Mouse (Mus musculus): ENCODE measurements at regions not wholly inside any gene's neighbourhood (a gene's known extent, or its start where the extent isn't known, plus 50 kb on each side); places are given as distances from the start of the nearest gene placed in this dataset.

DNA sequence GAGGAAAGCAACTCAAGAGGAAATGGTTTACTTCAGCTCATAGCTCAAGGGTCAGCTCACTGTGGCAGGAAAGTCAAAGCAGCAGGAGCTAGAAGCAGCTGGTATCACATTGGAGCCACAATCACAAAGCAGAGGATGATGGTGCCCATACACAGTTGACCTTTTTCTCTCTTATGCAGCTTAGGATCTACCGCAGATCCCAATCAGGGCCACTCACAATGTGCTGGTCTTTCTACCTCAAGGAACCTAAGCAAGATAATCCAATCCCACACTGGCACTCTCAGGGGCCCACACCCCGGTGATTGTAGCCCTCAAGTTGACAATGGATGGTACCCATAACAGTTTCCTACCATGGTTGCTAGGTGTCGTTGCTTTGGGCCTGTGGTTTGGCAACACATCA, 55.6 kb upstream of the Gm11983 start:
- ATAC-seq (ENCODE audit: insufficient read depth, low FRiP score, low read depth) = no peak
- 90% methylated on average over 3 of the region's 3 CpGs for WGBS
- H3K9ac ChIP-seq = no peak overlapping the region
- H3K4me3 ChIP-seq (replicated peaks) = no peak overlapping the region
- no peak overlapping the region for H3K4me2 ChIP-seq
- H3K4me1 ChIP-seq = 0 out of 2 replicates have a peak, but pooled peaks cover 4% of the 10 kb centered on the region
- no peaks in the 10 kb centered on the region for H3K9me3 ChIP-seq
- H3K36me3 ChIP-seq = no peaks in the 10 kb centered on the region
- H3K27me3 ChIP-seq (replicated peaks) = no peaks in the 10 kb centered on the region
- no peak overlapping the region for H3K27ac ChIP-seq

DNA sequence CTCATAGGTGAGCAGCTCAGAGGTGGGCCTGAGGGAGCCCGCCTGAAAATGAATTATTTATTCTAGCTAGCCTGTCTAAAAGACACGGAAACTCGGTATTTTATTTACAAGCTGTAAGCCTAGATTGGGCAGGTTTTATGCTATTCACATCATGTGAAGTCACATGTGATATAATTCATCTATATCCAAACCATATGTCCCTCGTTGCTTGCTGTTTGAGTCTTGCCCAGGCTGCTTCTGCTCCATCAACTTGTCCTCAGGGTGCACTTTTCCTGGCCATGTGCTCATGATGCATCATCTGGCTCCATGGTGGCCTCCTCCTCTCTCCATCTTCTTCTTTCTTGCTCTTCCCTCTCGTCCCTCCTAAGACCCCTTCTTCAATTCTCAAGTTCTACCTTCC, 53.0 kb upstream of the Gm11983 start:
- no peaks in the 10 kb centered on the region for H3K9me3 ChIP-seq
- H3K9ac ChIP-seq = no peak overlapping the region
- no peak overlapping the region for H3K27ac ChIP-seq
- H3K36me3 ChIP-seq = no peaks in the 10 kb centered on the region
- H3K4me1 ChIP-seq = no peaks in the 10 kb centered on the region
- no peak overlapping the region for H3K4me3 ChIP-seq (replicated peaks)
- no peak overlapping the region for H3K4me2 ChIP-seq
- ATAC-seq (ENCODE audit: insufficient read depth, low FRiP score, low read depth) = no peak
- 66% methylated on average over 5 of the region's 5 CpGs for WGBS
- no peaks in the 10 kb centered on the region for H3K27me3 ChIP-seq (replicated peaks)

DNA sequence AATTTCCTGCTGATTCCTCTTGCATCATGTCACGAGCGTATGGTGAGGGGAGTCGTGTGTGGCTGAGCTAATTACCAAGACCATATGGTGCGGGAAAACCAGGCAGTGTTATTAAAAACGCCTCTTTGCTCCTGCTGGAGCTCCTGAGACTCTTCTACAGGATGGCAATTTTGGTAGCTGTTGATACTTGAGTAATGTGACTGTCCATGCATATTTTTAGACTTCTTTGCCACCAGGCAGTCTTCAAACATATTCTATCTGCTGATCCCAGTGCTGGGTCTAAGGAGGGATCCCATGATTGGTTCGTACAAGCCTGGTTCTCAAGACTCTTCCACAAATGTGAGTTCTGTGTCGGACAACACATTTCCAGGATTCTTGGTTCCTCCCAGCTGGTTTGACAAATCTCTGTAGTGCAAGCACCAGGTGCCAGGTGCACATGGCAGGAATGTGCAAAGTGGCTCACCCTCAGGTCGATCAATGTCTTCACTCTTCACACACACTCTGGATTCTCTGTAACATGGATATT, 52.3 kb upstream of the Gm11983 start:
- ATAC-seq (ENCODE audit: insufficient read depth, low FRiP score, low read depth) = no peak
- no peaks in the 10 kb centered on the region for H3K9me3 ChIP-seq
- no peak overlapping the region for H3K4me2 ChIP-seq
- H3K27me3 ChIP-seq (replicated peaks) = no peaks in the 10 kb centered on the region
- WGBS = 75% methylated on average over 8 of the region's 8 CpGs
- no peak overlapping the region for H3K9ac ChIP-seq
- no peaks in the 10 kb centered on the region for H3K4me1 ChIP-seq
- H3K27ac ChIP-seq = no peak overlapping the region
- no peak overlapping the region for H3K4me3 ChIP-seq (replicated peaks)
- no peaks in the 10 kb centered on the region for H3K36me3 ChIP-seq

DNA sequence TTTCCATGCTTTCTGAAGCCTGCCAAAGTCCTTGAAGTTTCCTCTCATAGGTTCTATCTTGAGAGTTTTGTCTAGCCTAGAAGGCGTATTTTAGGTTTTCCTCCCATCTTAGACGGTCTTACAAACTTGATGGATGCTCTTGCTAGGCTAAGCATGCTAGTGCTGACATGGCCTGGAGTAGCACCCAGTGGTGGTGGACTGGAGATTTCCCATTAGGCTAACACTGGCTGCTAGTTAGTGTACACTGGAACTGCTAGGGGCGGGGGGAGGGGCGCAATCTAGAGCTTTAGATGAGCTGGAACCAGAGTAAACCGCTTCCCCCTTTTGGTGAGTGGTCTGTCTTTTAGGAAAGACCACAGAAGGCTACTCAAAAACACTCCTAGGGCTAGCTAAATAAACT, 51.7 kb upstream of the Gm11983 start:
- Histone ChIP-seq H3K9ac (no peak overlapping the region), H3K9me3 (no peaks in the 10 kb centered on the region), H3K36me3 (no peaks in the 10 kb centered on the region), H3K27me3 (replicated peaks) (no peaks in the 10 kb centered on the region), H3K4me2 (no peak overlapping the region), H3K4me3 (replicated peaks) (no peak overlapping the region), H3K27ac (no peak overlapping the region), H3K4me1 (no peaks in the 10 kb centered on the region)
- WGBS = 84% methylated on average over 5 of the region's 5 CpGs
- ATAC-seq (ENCODE audit: insufficient read depth, low FRiP score, low read depth) = no peak

Data from stomach, embryonic 15.5 days (tissue).